Mouse (Mus musculus) erythroid progenitor cell, adult 5-6 weeks (primary cell): ENCODE measurements around the gene 9130008F23Rik. TPM values are rescaled to one million over a fixed set of nuclear protein-coding genes. Genes with fewer than 3 reads are reported as not detected.

Experiments
- ATAC-seq: replicated peaks from 2 replicates; pipeline ENCODE4 v1.8.0; 2016; ENCODE audit warnings: moderate number of reproducible peaks, mild to moderate bottlenecking, moderate TSS enrichment, inconsistent platforms; ENCODE audit not compliant: poor library complexity, low FRiP score, severe bottlenecking
- total RNA-seq, 2 experiments: library from RNA; stranded (forward) in 1 of 2; stranded (reverse) in 1 of 2; fragments of 150-400 nt in 1 of 2; fragments of 186-747, 209-891 nt in 1 of 2; gene quantifications; 2 replicates each; pipeline versions ENCODE4 v1.2.3 to v1.2.4; 2015 to 2017; ENCODE audit warnings: low replicate concordance in 2 of 2

9130008F23Rik gene
- not detected in 2 replicates for total RNA-seq (2015; ENCODE audit: low replicate concordance)
- not detected in 2 replicates for total RNA-seq (2017; ENCODE audit: low replicate concordance)

- ATAC-seq, result peak; percentile 94
Measured at GRCm38 (mm10) chr17:40879924-40880691, at the start of gene 9130008F23Rik. 9130008F23Rik (minus strand) TSS chr17:40880559.

- ATAC-seq, result no peak
Measured at GRCm38 (mm10) chr17:40915499-40915898, 35.1 kb upstream of the 9130008F23Rik start.

- no peak for ATAC-seq
Measured at GRCm38 (mm10) chr17:40914250-40914649, 33.9 kb upstream of the 9130008F23Rik start, which contains the start of gene Glyatl3. Glyatl3 (minus strand) TSS chr17:40914350.

- ATAC-seq, result no peak
Measured at GRCm38 (mm10) chr17:40904721-40905154, 24.4 kb upstream of the 9130008F23Rik start.

- no peak for ATAC-seq
Measured at GRCm38 (mm10) chr17:40904056-40904597, 23.8 kb upstream of the 9130008F23Rik start.

- no peak for ATAC-seq
Measured at GRCm38 (mm10) chr17:40903345-40903744, 23.0 kb upstream of the 9130008F23Rik start.

GRCm38 (mm10) chr17:40899783-40900363 is 19.5 kb upstream of the 9130008F23Rik start:
- ATAC-seq, result no peak

- ATAC-seq, result 0 out of 2 replicates have a peak, but pooled peaks have one; percentile 49
Measured at GRCm38 (mm10) chr17:40896863-40897262, 16.5 kb upstream of the 9130008F23Rik start.

- no peak for ATAC-seq
Measured at GRCm38 (mm10) chr17:40887849-40888536, 7.6 kb upstream of the 9130008F23Rik start.

GRCm38 (mm10) chr17:40885155-40885554 is 4.8 kb upstream of the 9130008F23Rik start:
- no peak for ATAC-seq

- no peak for ATAC-seq
Measured at GRCm38 (mm10) chr17:40882172-40882571, 1.8 kb upstream of the 9130008F23Rik start.

GRCm38 (mm10) chr17:40879528-40879923 is 833 bp downstream of the 9130008F23Rik start:
- no peak for ATAC-seq

- ATAC-seq, result no peak
Measured at GRCm38 (mm10) chr17:40877741-40878140, 2.6 kb downstream of the 9130008F23Rik start.

GRCm38 (mm10) chr17:40875568-40875967 is 4.8 kb downstream of the 9130008F23Rik start:
- ATAC-seq, result no peak

- ATAC-seq, result no peak
Measured at GRCm38 (mm10) chr17:40874701-40875100, 5.7 kb downstream of the 9130008F23Rik start.

- ATAC-seq, result no peak
Measured at GRCm38 (mm10) chr17:40873582-40874011, 6.8 kb downstream of the 9130008F23Rik start.

GRCm38 (mm10) chr17:40872626-40873025 is 7.7 kb downstream of the 9130008F23Rik start:
- ATAC-seq, result no peak

- ATAC-seq, result no peak
Measured at GRCm38 (mm10) chr17:40868952-40869747, 11.2 kb downstream of the 9130008F23Rik start.

- ATAC-seq, result no peak
Measured at GRCm38 (mm10) chr17:40855065-40855464, 25.3 kb downstream of the 9130008F23Rik start.
